Mouse (Mus musculus) forebrain, embryonic 14.5 days (tissue): ENCODE measurements around the gene Zfp108. TPM values are rescaled to one million over a fixed set of nuclear protein-coding genes. Genes with fewer than 3 reads are reported as not detected.

Source experiments
- ATAC-seq: fragments of 200-750 bp; cut with Nextera tagmentation; 2 replicates; pipeline ENCODE4 v1.8.0; 2017; ENCODE audit warnings: mild to moderate bottlenecking, moderate library complexity
- DNase-seq: peaks from one replicate; pipeline ENCODE4 v3.0.0-alpha.2; 2015; ENCODE audit warnings: low spot score
- H3K27ac ChIP-seq: fragments of 300-500 bp; sonication (generic); 2 replicates; pipeline ENCODE4 v1.5.1; 2014; ENCODE audit warnings: low read depth, mild to moderate bottlenecking, control low read depth, low read length, moderate library complexity
- H3K27me3 ChIP-seq: fragments of 300-500 bp; sonication (generic); replicated peaks from 2 replicates; pipeline ENCODE4 v1.6.1; 2014; ENCODE audit warnings: low read length, control low read depth, mixed read lengths; ENCODE audit not compliant: control insufficient read depth, insufficient read depth
- H3K36me3 ChIP-seq: fragments of 300-500 bp; sonication (generic); 2 replicates; pipeline ENCODE4 v1.6.1; 2014; ENCODE audit warnings: low read length, control low read depth; ENCODE audit not compliant: control insufficient read depth, insufficient read depth
- H3K4me1 ChIP-seq: fragments of 300-500 bp; sonication (generic); 2 replicates; pipeline ENCODE4 v1.6.1; 2014; ENCODE audit warnings: antibody characterized with exemption, low read length, control low read depth; ENCODE audit not compliant: control insufficient read depth, insufficient read depth
- H3K4me2 ChIP-seq: fragments of 300-500 bp; sonication (generic); 2 replicates; pipeline ENCODE4 v1.6.1; 2014; ENCODE audit warnings: mild to moderate bottlenecking, control low read depth, low read length
- H3K4me3 ChIP-seq: fragments of 300-500 bp; sonication (generic); 2 replicates; pipeline ENCODE4 v1.5.1; 2014; ENCODE audit warnings: low read depth, low read length, control low read depth
- H3K9ac ChIP-seq: fragments of 300-500 bp; sonication (generic); 2 replicates; pipeline ENCODE4 v1.6.1; 2014; ENCODE audit warnings: mild to moderate bottlenecking, low read length, control low read depth, moderate library complexity
- H3K9me3 ChIP-seq: fragments of 300-500 bp; sonication (generic); replicated peaks from 2 replicates; pipeline ENCODE4 v1.6.1; 2016; ENCODE audit warnings: low read length, control low read depth, mixed read lengths; ENCODE audit not compliant: control insufficient read depth
- WGBS: fragments of 180-500 bp; shearing (Covaris S2); extraction: QIAGEN DNeasy Blood & Tissue Kit; methylation state at CpG from one replicate; pipeline ENCODE4 v1.1.7; 2014; 5-methylcytosine and 5-hydroxymethylcytosine counted together
- polyA plus RNA-seq: library from polyadenylated mRNA; unstranded; fragments of >200 nt; fragmentation: Nextera tagmentation; extraction: Ambion mirVana; gene quantifications from 2 replicates; pipeline ENCODE4 v1.2.1, GENCODE M21; 2014

The Zfp108 gene
- polyA plus RNA-seq, 1 experiment from 2014 or later, result 4.1 TPM

GRCm38 (mm10) chr7:24259306-24259999, 4.9 kb downstream of the Zfp108 start:
- ATAC-seq (no peak), DNase-seq (no peak)
- WGBS, result 89% methylated on average over 13 of the region's 13 CpGs

GRCm38 (mm10) chr7:24260000-24260312, 5.4 kb downstream of the Zfp108 start:
- Histone ChIP-seq H3K27ac (no peak overlapping the region), H3K4me2 (no peak overlapping the region), H3K4me1 (0 out of 2 replicates have a peak, but pooled peaks cover 3% of the 10 kb centered on the region), H3K9me3 (no peaks in the 10 kb centered on the region), H3K36me3 (peaks cover 22% of the 10 kb centered on the region), H3K4me3 (no peak overlapping the region), H3K27me3 (no peaks in the 10 kb centered on the region), H3K9ac (no peak overlapping the region)
- DNase-seq, result no peak
- no peak for ATAC-seq
- 90% methylated on average over 4 of the region's 4 CpGs for WGBS

More at GRCm38 (mm10) chr7:24259306-24259999, 4.9 kb downstream of the Zfp108 start:
- H3K4me3 ChIP-seq, result no peak overlapping the region
- H3K27ac ChIP-seq, result no peak overlapping the region
- H3K4me2 ChIP-seq, result no peak overlapping the region
- no peak overlapping the region for H3K9ac ChIP-seq
- H3K4me1 ChIP-seq, result 0 out of 2 replicates have a peak, but pooled peaks cover 4% of the 10 kb centered on the region
- H3K36me3 ChIP-seq, result peaks cover 22% of the 10 kb centered on the region
- no peaks in the 10 kb centered on the region for H3K27me3 ChIP-seq
- H3K9me3 ChIP-seq, result no peaks in the 10 kb centered on the region

GRCm38 (mm10) chr7:24268176-24269155, 13.9 kb downstream of the Zfp108 start:
- Histone ChIP-seq H3K36me3 (peaks cover 1% of the 10 kb centered on the region; the same call in 1 of the 2 replicates), H3K9me3 (no peaks in the 10 kb centered on the region), H3K27ac (no peak overlapping the region), H3K4me3 (no peak overlapping the region), H3K4me1 (peaks cover 3% of the 10 kb centered on the region; the same call in 1 of the 2 replicates), H3K4me2 (no peak overlapping the region), H3K9ac (no peak overlapping the region), H3K27me3 (no peaks in the 10 kb centered on the region)
- DNase-seq (peak; percentile 3), ATAC-seq (no peak)
- 63% methylated on average over 24 of the region's 24 CpGs for WGBS

- DNase-seq (no peak), ATAC-seq (0 out of 2 replicates have a peak, but pooled peaks have one; percentile 1)
- Histone ChIP-seq H3K4me3 (peak overlapping the region; percentile 60; the same call in 1 of the 2 replicates), H3K27ac (no peak overlapping the region), H3K27me3 (no peaks in the 10 kb centered on the region), H3K4me1 (peaks cover 3% of the 10 kb centered on the region; the same call in 1 of the 2 replicates), H3K9me3 (no peaks in the 10 kb centered on the region), H3K4me2 (no peak overlapping the region), H3K36me3 (peaks cover 9% of the 10 kb centered on the region), H3K9ac (peak overlapping the region; percentile 80; the same call in 1 of the 2 replicates)
- 83% methylated on average over 3 of the region's 3 CpGs for WGBS
These were observed 14.7 kb downstream of the Zfp108 start for GRCm38 (mm10) chr7:24269256-24269655.

- 34% methylated on average over 7 of the region's 7 CpGs for WGBS
- H3K4me3 ChIP-seq, result peak overlapping the region; percentile 60
- H3K9ac ChIP-seq, result peak overlapping the region; percentile 80
- peak overlapping the region; percentile 72 for H3K4me2 ChIP-seq
- no peaks in the 10 kb centered on the region for H3K9me3 ChIP-seq
- no peak overlapping the region for H3K27ac ChIP-seq
- peaks cover 14% of the 10 kb centered on the region for H3K36me3 ChIP-seq
- ATAC-seq, result peak; percentile 55
- H3K27me3 ChIP-seq, result no peaks in the 10 kb centered on the region
- peaks cover 3% of the 10 kb centered on the region; the same call in 1 of the 2 replicates for H3K4me1 ChIP-seq
- peak; percentile 10 for DNase-seq
These were observed 15.2 kb downstream of the Zfp108 start for GRCm38 (mm10) chr7:24269667-24270287.

- H3K9ac ChIP-seq, result peak within 1 kb of the TSS; percentile 80
- peaks cover 19% of the 10 kb centered on the region for H3K36me3 ChIP-seq
- WGBS, result under 1% methylated on average over 12 of the region's 12 CpGs
- peak within 1 kb of the TSS; percentile 72 for H3K4me2 ChIP-seq
- H3K4me3 ChIP-seq, result peak within 1 kb of the TSS; percentile 60
- H3K4me1 ChIP-seq, result peaks cover 3% of the 10 kb centered on the region; the same call in 1 of the 2 replicates
- no peak within 1 kb of the TSS for H3K27ac ChIP-seq
- DNase-seq (peak; percentile 95), ATAC-seq (peak; percentile 96)
- H3K27me3 ChIP-seq, result no peaks in the 10 kb centered on the region
- H3K9me3 ChIP-seq, result no peaks in the 10 kb centered on the region
These were observed 15.7 kb downstream of the Zfp108 start, which contains the start of gene Zfp93 for GRCm38 (mm10) chr7:24270288-24270672. Gene Zfp93 (plus strand): TSS chr7:24270420.

GRCm38 (mm10) chr7:24271191-24271590, 16.6 kb downstream of the Zfp108 start:
- 91% methylated on average over 6 of the region's 6 CpGs for WGBS
- Histone ChIP-seq H3K27ac (no peak overlapping the region), H3K27me3 (no peaks in the 10 kb centered on the region), H3K4me2 (peak overlapping the region; percentile 72), H3K9me3 (no peaks in the 10 kb centered on the region), H3K4me1 (peaks cover 3% of the 10 kb centered on the region; the same call in 1 of the 2 replicates), H3K36me3 (peaks cover 22% of the 10 kb centered on the region), H3K9ac (no peak overlapping the region), H3K4me3 (no peak overlapping the region)
- ATAC-seq (no peak), DNase-seq (no peak)

- DNase-seq, result no peak
- no peaks in the 10 kb centered on the region for H3K27me3 ChIP-seq
- H3K9ac ChIP-seq, result no peak overlapping the region
These were observed 19.9 kb downstream of the Zfp108 start for GRCm38 (mm10) chr7:24274456-24274855.

More at GRCm38 (mm10) chr7:24274456-24274855, 19.9 kb downstream of the Zfp108 start:
- Histone ChIP-seq H3K4me3 (no peak overlapping the region), H3K27ac (no peak overlapping the region), H3K4me2 (no peak overlapping the region), H3K4me1 (peaks cover 3% of the 10 kb centered on the region; the same call in 1 of the 2 replicates), H3K36me3 (peaks cover 26% of the 10 kb centered on the region), H3K9me3 (no peaks in the 10 kb centered on the region)
- 93% methylated on average over 4 of the region's 4 CpGs for WGBS
- ATAC-seq, result no peak
